Mouse (Mus musculus) forebrain, embryonic 14.5 days (tissue): ENCODE results near the gene Lrcol1. TPM values are rescaled to one million over a fixed set of nuclear protein-coding genes. Genes with fewer than 3 reads are reported as not detected.

Experiments
- ATAC-seq: fragments of 200-750 bp; cut with Nextera tagmentation; 2 replicates; pipeline ENCODE4 v1.8.0; 2017; ENCODE audit warnings: mild to moderate bottlenecking, moderate library complexity
- DNase-seq: peaks from one replicate; pipeline ENCODE4 v3.0.0-alpha.2; 2015; ENCODE audit warnings: low spot score
- H3K27ac ChIP-seq: fragments of 300-500 bp; sonication (generic); 2 replicates; pipeline ENCODE4 v1.5.1; 2014; ENCODE audit warnings: low read depth, mild to moderate bottlenecking, control low read depth, low read length, moderate library complexity
- H3K27me3 ChIP-seq: fragments of 300-500 bp; sonication (generic); replicated peaks from 2 replicates; pipeline ENCODE4 v1.6.1; 2014; ENCODE audit warnings: low read length, control low read depth, mixed read lengths; ENCODE audit not compliant: control insufficient read depth, insufficient read depth
- H3K36me3 ChIP-seq: fragments of 300-500 bp; sonication (generic); 2 replicates; pipeline ENCODE4 v1.6.1; 2014; ENCODE audit warnings: low read length, control low read depth; ENCODE audit not compliant: control insufficient read depth, insufficient read depth
- H3K4me1 ChIP-seq: fragments of 300-500 bp; sonication (generic); 2 replicates; pipeline ENCODE4 v1.6.1; 2014; ENCODE audit warnings: antibody characterized with exemption, low read length, control low read depth; ENCODE audit not compliant: control insufficient read depth, insufficient read depth
- H3K4me2 ChIP-seq: fragments of 300-500 bp; sonication (generic); 2 replicates; pipeline ENCODE4 v1.6.1; 2014; ENCODE audit warnings: mild to moderate bottlenecking, control low read depth, low read length
- H3K4me3 ChIP-seq: fragments of 300-500 bp; sonication (generic); 2 replicates; pipeline ENCODE4 v1.5.1; 2014; ENCODE audit warnings: low read depth, low read length, control low read depth
- H3K9ac ChIP-seq: fragments of 300-500 bp; sonication (generic); 2 replicates; pipeline ENCODE4 v1.6.1; 2014; ENCODE audit warnings: mild to moderate bottlenecking, low read length, control low read depth, moderate library complexity
- H3K9me3 ChIP-seq: fragments of 300-500 bp; sonication (generic); replicated peaks from 2 replicates; pipeline ENCODE4 v1.6.1; 2016; ENCODE audit warnings: low read length, control low read depth, mixed read lengths; ENCODE audit not compliant: control insufficient read depth
- WGBS: fragments of 180-500 bp; shearing (Covaris S2); extraction: QIAGEN DNeasy Blood & Tissue Kit; methylation state at CpG from one replicate; pipeline ENCODE4 v1.1.7; 2014; 5-methylcytosine and 5-hydroxymethylcytosine counted together
- polyA plus RNA-seq: library from polyadenylated mRNA; unstranded; fragments of >200 nt; fragmentation: Nextera tagmentation; extraction: Ambion mirVana; gene quantifications from 2 replicates; pipeline ENCODE4 v1.2.1, GENCODE M21; 2014

Lrcol1 gene
- polyA plus RNA-seq, 1 experiment from 2014 or later, result not detected

DNA sequence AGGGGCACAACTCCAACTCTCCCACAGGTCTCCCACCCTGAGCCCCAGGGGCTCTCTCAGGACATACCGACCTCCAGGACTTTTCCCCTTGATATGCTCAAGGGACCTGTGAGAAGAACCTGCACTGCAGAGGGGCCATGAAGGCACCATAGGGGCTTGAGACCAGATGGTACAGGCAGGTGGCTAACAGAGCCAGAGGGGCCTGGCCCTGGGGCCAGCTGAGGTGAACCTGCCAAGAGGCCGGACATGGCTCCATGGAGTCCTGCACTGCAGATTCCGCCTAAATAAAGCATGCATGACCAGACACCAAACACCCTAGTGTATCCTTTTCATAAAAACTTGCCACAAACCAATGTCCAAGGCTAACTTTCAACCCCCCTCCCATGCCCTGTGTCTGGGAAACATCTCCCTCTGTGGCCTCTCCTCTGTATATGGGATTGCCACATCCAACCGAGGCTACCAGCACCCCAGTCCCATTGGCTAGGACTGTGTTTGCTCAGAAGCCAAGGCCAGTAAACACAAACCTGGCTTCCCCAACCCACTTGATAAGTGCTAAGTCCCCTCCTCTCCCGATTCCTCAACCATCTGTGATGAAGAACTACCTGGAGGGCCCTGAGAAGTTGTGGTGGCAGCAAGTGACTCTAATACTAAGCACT lies 50.6 kb downstream of the Lrcol1 start:
- DNase-seq, result no peak
- Histone ChIP-seq H3K4me1 (no peaks in the 10 kb centered on the region), H3K4me3 (no peak overlapping the region), H3K36me3 (no peaks in the 10 kb centered on the region), H3K27ac (no peak overlapping the region), H3K4me2 (no peak overlapping the region), H3K9me3 (no peaks in the 10 kb centered on the region), H3K27me3 (no peaks in the 10 kb centered on the region), H3K9ac (no peak overlapping the region)
- ATAC-seq, result no peak
- WGBS, result 84% methylated on average over 5 of the region's 5 CpGs

DNA sequence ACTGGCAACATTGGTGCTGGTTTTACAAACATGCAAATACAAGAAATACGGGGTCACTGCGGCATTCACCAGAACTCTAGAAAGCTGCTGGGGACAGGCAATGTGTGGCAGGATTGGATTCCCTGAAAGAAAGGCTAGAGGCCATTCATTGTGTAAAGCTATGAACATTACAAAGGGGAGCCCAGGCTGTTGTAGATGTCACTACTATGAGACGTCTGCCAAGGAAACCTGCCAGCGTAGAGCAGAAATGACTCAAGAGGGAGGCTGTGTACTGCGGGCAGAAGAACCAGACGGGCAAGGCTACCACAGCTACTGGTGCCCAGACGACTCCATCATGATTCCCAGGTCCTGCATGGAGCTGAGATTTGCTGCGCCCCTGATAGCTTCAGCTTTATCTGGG lies 56.6 kb downstream of the Lrcol1 start:
- Histone ChIP-seq H3K36me3 (no peaks in the 10 kb centered on the region), H3K9me3 (no peaks in the 10 kb centered on the region), H3K9ac (no peak overlapping the region), H3K27ac (peak overlapping the region; percentile 24; the same call in 1 of the 2 replicates), H3K4me1 (peaks cover 6% of the 10 kb centered on the region), H3K4me3 (no peak overlapping the region), H3K27me3 (no peaks in the 10 kb centered on the region), H3K4me2 (no peak overlapping the region)
- DNase-seq (peak; percentile 37), ATAC-seq (no peak)
- 64% methylated on average over 8 of the region's 8 CpGs for WGBS

- H3K36me3 ChIP-seq, result no peaks in the 10 kb centered on the region
- H3K9me3 ChIP-seq, result no peaks in the 10 kb centered on the region
- no peak for DNase-seq
- no peak overlapping the region for H3K4me3 ChIP-seq
- no peak overlapping the region for H3K27ac ChIP-seq
- 90% methylated on average over 2 of the region's 2 CpGs for WGBS
- H3K9ac ChIP-seq, result no peak overlapping the region
- H3K4me2 ChIP-seq, result no peak overlapping the region
- no peak for ATAC-seq
- peaks cover 15% of the 10 kb centered on the region for H3K4me1 ChIP-seq
- no peaks in the 10 kb centered on the region for H3K27me3 ChIP-seq
Observed at GRCm38 (mm10) chr5:110402557-110402956, 58.0 kb downstream of the Lrcol1 start.

GRCm38 (mm10) chr5:110403931-110404330 lies 59.4 kb downstream of the Lrcol1 start:
- ATAC-seq (no peak), DNase-seq (no peak)
- Histone ChIP-seq H3K4me3 (no peak overlapping the region), H3K9ac (no peak overlapping the region), H3K27me3 (no peaks in the 10 kb centered on the region), H3K4me2 (no peak overlapping the region), H3K27ac (no peak overlapping the region), H3K9me3 (no peaks in the 10 kb centered on the region), H3K36me3 (no peaks in the 10 kb centered on the region), H3K4me1 (peaks cover 15% of the 10 kb centered on the region)
- 29% methylated on average over 3 of the region's 3 CpGs for WGBS

Other genes starting within 250 kb of the Lrcol1 start
- gene Plcxd1, start 244.8 kb upstream of the Lrcol1 start, polyA plus RNA-seq, result 0.69 and 1.1 TPM in 2 replicates
- 46.5 TPM in 2 replicates for gene Gtpbp6, start 236.5 kb upstream of the Lrcol1 start, polyA plus RNA-seq
- gene Zfp605, start 234.6 kb upstream of the Lrcol1 start, polyA plus RNA-seq, result 15.1 and 16.9 TPM in 2 replicates
- gene Chfr, start 208.9 kb upstream of the Lrcol1 start, polyA plus RNA-seq, result 82.1 and 82.9 TPM in 2 replicates
- 20.0 and 29.1 TPM in 2 replicates for gene Golga3, start 168.0 kb upstream of the Lrcol1 start, polyA plus RNA-seq
- gene Ankle2, start 113.7 kb upstream of the Lrcol1 start, polyA plus RNA-seq, result 21.9 and 32.5 TPM in 2 replicates
- 102 and 108 TPM in 2 replicates for gene Pgam5, start 74.8 kb upstream of the Lrcol1 start, polyA plus RNA-seq
- gene Pxmp2, start 58.5 kb upstream of the Lrcol1 start, polyA plus RNA-seq, result 6.1 and 8.3 TPM in 2 replicates
- gene Pole, start 58.4 kb upstream of the Lrcol1 start, polyA plus RNA-seq, result 12.2 and 15.1 TPM in 2 replicates
- 5.9 and 6.4 TPM in 2 replicates for gene P2rx2, start 1.5 kb upstream of the Lrcol1 start, polyA plus RNA-seq
- gene Fbrsl1, start 103.8 kb downstream of the Lrcol1 start, polyA plus RNA-seq, result 15.0 and 19.8 TPM in 2 replicates
- 12.1 and 13.3 TPM in 2 replicates for gene Galnt9, start 199.6 kb downstream of the Lrcol1 start, polyA plus RNA-seq